Mouse (Mus musculus) lung, adult 2 months (tissue): ENCODE measurements around the gene Wdr5. TPM values are rescaled to one million over a fixed set of nuclear protein-coding genes. Genes with fewer than 3 reads are reported as not detected.

Experiments
- DNase-seq: peaks from one replicate; pipeline ENCODE4 v3.0.0; 2022
- H3K4me1 ChIP-seq: fragments of 200-500 bp; 2 replicates; pipeline ENCODE4 v1.6.1; 2011; ENCODE audit warnings: low read length; ENCODE audit not compliant: control insufficient read depth, insufficient read depth
- H3K4me3 ChIP-seq: fragments of 200-500 bp; replicated peaks from 2 replicates; pipeline ENCODE3; 2011; ENCODE audit warnings: low read depth, mild to moderate bottlenecking, control low read depth, low read length; ENCODE audit errors: extremely low read depth
- CTCF ChIP-seq: fragments of 200-500 bp; IDR thresholded peaks from 2 replicates; pipeline ENCODE4 v1.5.1; 2011; ENCODE audit warnings: mild to moderate bottlenecking, low read length, control low read depth; ENCODE audit not compliant: insufficient read depth
- POLR2A ChIP-seq: fragments of 200-500 bp; IDR thresholded peaks from 2 replicates; pipeline ENCODE4 v1.6.1; 2011; ENCODE audit warnings: low read depth, mild to moderate bottlenecking, control low read depth, low read length, borderline replicate concordance; ENCODE audit errors: extremely low read depth
- WGBS: fragments of 180-500 bp; shearing (Covaris S2); methylation state at CpG from one replicate; pipeline ENCODE4 v1.1.7; 2018; 5-methylcytosine and 5-hydroxymethylcytosine counted together
- polyA plus RNA-seq: library from polyadenylated mRNA; depleted of rRNA; stranded (reverse); fragments of >200 nt; gene quantifications from 2 replicates; pipeline ENCODE4 v1.2.3, GENCODE M21; 2012

The Wdr5 gene
- polyA plus RNA-seq, 1 experiment = 21.5 TPM

- WGBS = under 1% methylated on average over 96 of the region's 96 CpGs
- TF ChIP-seq POLR2A = peak; percentile 86; the same call in 1 of the 2 replicates
- TF ChIP-seq CTCF = no peak
- peak overlapping the region; percentile 93 for H3K4me3 ChIP-seq
- peaks cover 10% of the 10 kb centered on the region for H3K4me1 ChIP-seq
- DNase-seq = peak; percentile 86
Observed at GRCm38 (mm10) chr2:27475495-27476302, 39.3 kb upstream of the Wdr5 start.

GRCm38 (mm10) chr2:27476303-27477192, 38.4 kb upstream of the Wdr5 start:
- TF ChIP-seq CTCF (no peak), POLR2A (0 out of 2 replicates have a peak, but pooled peaks have one; percentile 0)
- 24% methylated on average over 11 of the region's 11 CpGs for WGBS
- Histone ChIP-seq H3K4me1 (peaks cover 10% of the 10 kb centered on the region), H3K4me3 (peak overlapping the region; percentile 68)
- DNase-seq = no peak

DNA sequence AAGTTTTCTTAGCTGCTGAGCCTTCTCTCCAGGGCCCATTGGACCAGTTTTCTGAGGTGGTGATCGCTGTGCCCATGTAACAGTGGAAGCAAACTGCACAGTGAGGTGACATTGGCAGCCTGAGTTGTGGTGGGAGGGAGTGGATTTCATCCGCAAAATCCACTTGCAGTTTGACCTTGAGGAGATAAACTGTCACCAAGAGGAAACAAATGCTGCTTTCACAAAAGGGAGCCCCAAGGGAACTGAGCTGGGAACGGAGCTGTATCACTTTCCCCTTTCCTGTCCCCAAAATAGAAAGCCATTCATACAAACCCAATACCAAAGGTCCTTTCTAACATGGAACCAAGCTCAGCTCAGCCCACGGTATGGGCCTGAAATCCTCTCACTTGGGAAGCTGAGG, 35.1 kb upstream of the Wdr5 start:
- DNase-seq = no peak
- no peak overlapping the region for H3K4me3 ChIP-seq
- 53% methylated on average over 4 of the region's 4 CpGs for WGBS
- H3K4me1 ChIP-seq = no peaks in the 10 kb centered on the region
- TF ChIP-seq POLR2A (no peak), CTCF (no peak)

GRCm38 (mm10) chr2:27480367-27480766, 34.6 kb upstream of the Wdr5 start:
- Histone ChIP-seq H3K4me3 (no peak overlapping the region), H3K4me1 (no peaks in the 10 kb centered on the region)
- DNase-seq = no peak
- 71% methylated on average over 4 of the region's 4 CpGs for WGBS
- no peak for TF ChIP-seq POLR2A
- no peak for TF ChIP-seq CTCF

DNA sequence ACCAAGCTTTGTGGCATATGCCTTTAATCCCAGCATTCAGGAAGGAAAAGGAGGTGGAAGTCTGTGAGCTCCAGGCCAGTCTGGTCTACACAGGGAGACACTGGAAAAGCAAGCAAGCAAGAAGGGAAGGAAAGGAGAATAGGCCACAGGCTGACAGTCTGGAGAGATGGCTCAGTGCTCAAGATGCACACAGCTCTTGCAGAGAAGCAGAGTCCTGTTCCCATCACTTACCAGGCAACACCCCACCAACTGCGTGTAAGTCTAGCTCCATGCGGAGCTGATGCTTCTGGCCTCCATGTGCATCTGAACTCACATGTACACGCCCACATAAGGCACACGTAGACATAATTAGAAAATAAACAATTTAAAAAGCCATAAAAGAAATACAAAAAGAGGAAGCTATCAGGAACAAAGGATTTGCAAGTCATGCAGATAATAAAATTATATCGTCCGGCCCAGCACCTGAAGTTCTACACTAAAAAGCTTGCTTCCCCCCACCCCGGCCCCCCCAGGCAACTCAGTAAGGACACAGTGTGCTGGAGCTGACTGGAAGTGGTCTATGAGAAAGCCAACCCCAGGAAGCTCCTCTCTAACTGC, 32.6 kb upstream of the Wdr5 start:
- TF ChIP-seq CTCF (no peak), POLR2A (no peak)
- no peak for DNase-seq
- no peaks in the 10 kb centered on the region for H3K4me1 ChIP-seq
- no peak overlapping the region for H3K4me3 ChIP-seq
- WGBS = 59% methylated on average over 7 of the region's 7 CpGs

DNA sequence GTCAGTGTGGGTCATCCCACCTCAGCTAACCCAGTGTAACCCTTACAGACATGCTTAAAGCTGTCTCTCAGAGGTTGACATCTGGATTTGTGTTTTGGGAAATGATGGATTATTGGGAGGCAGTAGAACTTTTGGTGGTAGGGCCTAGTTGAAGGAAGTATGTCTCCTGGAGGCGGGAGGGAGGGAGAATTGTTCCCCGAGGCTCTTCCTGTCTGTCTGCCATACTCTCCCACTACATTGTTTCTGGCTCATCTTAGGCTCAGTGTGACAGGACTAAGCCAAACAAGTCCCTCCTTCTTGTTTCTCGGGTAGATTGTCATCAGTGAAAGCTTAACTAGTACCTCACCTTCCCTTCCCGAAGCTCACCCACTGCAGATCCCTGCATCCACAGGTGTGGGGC, 28.2 kb upstream of the Wdr5 start:
- H3K4me1 ChIP-seq = no peaks in the 10 kb centered on the region
- no peak for DNase-seq
- WGBS = 50% methylated on average over 4 of the region's 4 CpGs
- TF ChIP-seq CTCF (no peak), POLR2A (no peak)
- no peak overlapping the region for H3K4me3 ChIP-seq

DNA sequence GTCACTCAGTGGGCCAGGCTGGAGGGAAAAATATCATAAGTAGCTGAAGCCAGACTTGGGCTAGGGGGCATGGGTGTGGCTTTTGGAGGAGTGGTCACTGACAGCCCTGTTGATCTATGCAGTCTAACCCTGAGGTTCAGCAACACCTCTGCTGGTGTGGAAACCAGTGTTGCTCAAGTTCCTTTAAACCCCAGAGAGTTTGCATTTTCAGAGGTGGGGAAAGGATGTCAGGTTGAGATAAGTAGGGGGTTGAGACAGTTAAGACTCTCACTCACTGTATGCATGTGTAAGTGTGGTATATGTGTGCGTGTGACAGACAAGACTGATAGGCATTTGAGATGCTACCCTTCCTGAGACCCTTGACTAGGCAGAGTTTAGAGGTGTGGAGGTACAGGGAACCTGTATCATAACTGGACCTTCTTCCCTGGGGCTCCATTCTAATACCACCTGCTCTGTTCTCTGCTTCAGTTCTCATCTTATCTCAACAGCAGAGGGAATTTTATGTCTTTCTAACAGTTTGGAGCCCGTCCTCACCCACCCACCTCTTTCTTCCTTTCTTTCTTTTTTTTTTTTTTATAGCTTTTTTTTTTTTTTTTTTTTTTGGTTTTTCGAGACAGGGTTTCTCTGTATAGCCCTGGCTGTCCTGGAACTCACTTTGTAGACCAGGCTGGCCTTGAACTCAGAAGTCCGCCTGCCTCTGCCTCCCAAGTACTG, 27.5 kb upstream of the Wdr5 start:
- no peaks in the 10 kb centered on the region for H3K4me1 ChIP-seq
- DNase-seq = no peak
- WGBS = 81% methylated on average over 3 of the region's 4 CpGs
- TF ChIP-seq POLR2A = no peak
- no peak for TF ChIP-seq CTCF
- H3K4me3 ChIP-seq = no peak overlapping the region

DNA sequence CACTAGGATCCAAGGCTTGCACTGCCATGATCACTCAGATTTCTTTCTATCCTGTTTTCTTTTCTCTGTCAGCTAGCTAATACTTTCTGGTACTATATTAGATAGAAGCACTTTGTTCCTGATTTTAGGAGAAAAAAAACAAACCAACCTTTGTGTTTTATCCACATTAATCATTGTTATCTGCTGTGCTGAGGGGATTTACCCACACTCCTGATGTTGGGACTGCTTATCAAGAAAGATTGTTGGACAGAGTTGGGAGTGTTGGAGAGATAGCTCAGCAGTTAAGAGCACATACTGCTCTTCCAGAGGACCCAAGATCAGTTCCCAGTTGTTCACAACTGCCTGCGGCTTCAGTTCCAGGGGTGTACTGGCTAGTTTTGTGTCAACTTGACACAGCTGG, 26.6 kb upstream of the Wdr5 start:
- no peak for TF ChIP-seq POLR2A
- no peak for TF ChIP-seq CTCF
- H3K4me1 ChIP-seq = no peaks in the 10 kb centered on the region
- DNase-seq = no peak
- H3K4me3 ChIP-seq = no peak overlapping the region
- WGBS = 81% methylated on average over 1 of the region's 1 CpGs

DNA sequence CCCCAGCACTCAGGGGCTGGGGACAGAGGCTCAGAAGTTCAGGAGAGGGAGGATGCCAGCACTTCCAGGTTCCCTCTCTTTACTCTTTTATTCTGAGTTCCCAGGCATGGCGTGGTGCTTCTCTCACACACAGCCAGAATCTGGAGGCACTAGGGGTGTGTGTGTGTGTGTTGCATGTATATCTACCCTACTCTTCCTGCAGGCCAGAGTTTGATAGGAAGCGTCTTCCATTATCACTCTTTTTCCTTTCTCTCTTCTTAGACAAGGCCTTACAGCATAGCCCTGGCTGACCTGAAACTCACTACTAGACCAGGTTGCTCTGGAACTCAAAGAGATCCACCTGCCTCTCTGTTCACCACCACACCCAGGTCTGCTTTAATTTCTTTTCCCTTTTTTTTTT, 24.0 kb upstream of the Wdr5 start:
- Histone ChIP-seq H3K4me3 (no peak overlapping the region), H3K4me1 (no peaks in the 10 kb centered on the region)
- TF ChIP-seq POLR2A (no peak), CTCF (no peak)
- WGBS = 100% methylated on average over 2 of the region's 2 CpGs
- DNase-seq = no peak
